Mouse (Mus musculus) G1E (cell line): ENCODE measurements around the gene Eef1akmt3.

Source experiments
- CTCF ChIP-seq: IDR thresholded peaks from 2 replicates; pipeline ENCODE4 v1.5.1; 2012; ENCODE audit warnings: low read depth, low read length, inconsistent platforms, mixed read lengths
- GATA1 ChIP-seq: IDR thresholded peaks from 2 replicates; pipeline ENCODE4 v1.6.1; 2012; ENCODE audit warnings: borderline replicate concordance, low read length, inconsistent platforms, mixed read lengths
- GATA2 ChIP-seq: IDR thresholded peaks from 2 replicates; pipeline ENCODE4 v1.6.1; 2012; ENCODE audit warnings: low read depth, low read length, inconsistent platforms, borderline replicate concordance
- TAL1 ChIP-seq: conservative IDR thresholded peaks from 2 replicates; pipeline ENCODE4 v1.6.1; 2012; ENCODE audit warnings: low read depth, low read length, inconsistent platforms, mixed read lengths

GRCm38 (mm10) chr10:127073981-127074380, 32.7 kb upstream of the Eef1akmt3 start:
- no peak for TF ChIP-seq CTCF
- TF ChIP-seq GATA1: no peak
- no peak for TF ChIP-seq GATA2
- no peak for TF ChIP-seq TAL1
